Mouse (Mus musculus): ENCODE results near the gene Entpd1.

DNA sequence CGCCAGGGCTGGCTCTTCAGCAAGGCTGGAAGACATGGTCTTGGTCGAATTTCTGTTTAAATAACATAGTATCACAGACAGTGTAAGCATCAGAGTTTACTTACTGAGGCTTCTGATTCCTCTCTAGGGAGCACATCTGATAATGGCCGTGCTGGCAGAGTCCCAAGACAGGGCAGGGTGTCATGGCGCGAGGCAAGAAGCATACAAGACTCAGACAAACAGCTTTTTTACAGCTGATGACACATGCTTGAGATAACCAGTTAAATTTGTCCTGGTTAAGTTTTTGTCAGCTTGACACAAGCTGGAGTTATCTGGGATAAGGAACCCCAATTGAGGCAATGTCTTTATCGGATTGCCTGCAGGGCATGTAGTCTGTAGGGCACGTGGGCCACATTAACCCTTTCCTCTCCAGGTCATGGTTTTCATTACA, 157.2 kb downstream of the Entpd1 start:
- TF ChIP-seq CTCF (IDR thresholded peaks at IDR 0.05; ENCODE audit: low read depth, low read length) (no peak), POLR2A (IDR thresholded peaks at IDR 0.05; ENCODE audit: extremely low read depth, insufficient read depth, low read length) (no peak)
